ENCODE assay signal across 22 mouse cellular contexts in genomic region chr3:95731802-95732201, GRCm38 (mm10). TPM values are rescaled to one million over a fixed set of nuclear protein-coding genes. Genes with fewer than 3 reads are reported as not detected.
DNase-seq lines count a peak whose midpoint lies in the region; ATAC-seq and TF ChIP-seq lines count a peak whose summit lies in the region.
"Had no signal": no experiment of that assay in that cellular context is flagged by ENCODE, and none has a peak within 500 bp of the region (broad histone marks: within the 10 kb centered on the region; RNA-seq: fewer than 3 reads in every experiment).

No protein-coding gene starts in this region.

- WGBS in hindbrain, postnatal 0 days: 95% methylated on average over 4 of the region's 4 CpGs
- 94% methylated on average over 4 of the region's 4 CpGs for WGBS in hindbrain, embryonic 12.5 days
- WGBS in lung, adult 2 months: 83% methylated on average over 4 of the region's 4 CpGs

- no peaks in the 10 kb centered on the region for H3K36me3 ChIP-seq in hindbrain, postnatal 0 days (ENCODE audit: insufficient read depth, low read length)
- peaks cover 22% of the 10 kb centered on the region for H3K36me3 ChIP-seq in hindbrain, embryonic 12.5 days
- H3K36me3 ChIP-seq in CH12.LX (replicated peaks in 1 of 2; ENCODE audit: control insufficient read depth in 1 of 2, insufficient read depth in 1 of 2, low read length in 1 of 2): peaks cover 24 to 39% of the 10 kb centered on the region in 2 experiments
- H3K36me3 ChIP-seq: hindbrain, embryonic 15.5 days had no signal

- no peak for ATAC-seq in hindbrain, postnatal 0 days
- ATAC-seq in hindbrain, embryonic 12.5 days (ENCODE audit: low FRiP score): no peak
- ATAC-seq: forebrain, embryonic 13.5 days; intestine, embryonic 16.5 days; midbrain, embryonic 15.5 days had no signal

- TF ChIP-seq RAD21 in CH12.LX (IDR thresholded peaks at IDR 0.05; ENCODE audit: low read depth, low read length): peak; percentile 33

- no peaks in the 10 kb centered on the region for H3K4me1 ChIP-seq in hindbrain, postnatal 0 days (ENCODE audit: insufficient read depth, low read length)
- H3K4me1 ChIP-seq in hindbrain, embryonic 12.5 days: no peaks in the 10 kb centered on the region
- peaks cover 10% of the 10 kb centered on the region for H3K4me1 ChIP-seq in lung, adult 2 months (ENCODE audit: control insufficient read depth, insufficient read depth, low read length)
- peaks cover 9 to 28% of the 10 kb centered on the region in 2 experiments; a peak in 3 of 4 replicates for H3K4me1 ChIP-seq in CH12.LX (ENCODE audit: control insufficient read depth in 1 of 2, insufficient read depth in 2 of 2)
- peaks cover 2% of the 10 kb centered on the region for H3K4me1 ChIP-seq in cortical plate, adult 2 months (ENCODE audit: control insufficient read depth, insufficient read depth, low read length)
- H3K4me1 ChIP-seq: forebrain, embryonic 13.5 days; hindbrain, embryonic 15.5 days; midbrain, embryonic 15.5 days had no signal

- H3K4me3 ChIP-seq in hindbrain, postnatal 0 days (ENCODE audit: low read length): no peak overlapping the region
- H3K4me3 ChIP-seq in hindbrain, embryonic 12.5 days: no peak overlapping the region
- H3K4me3 ChIP-seq in lung, adult 2 months (replicated peaks; ENCODE audit: extremely low read depth, low read depth, low read length): no peak overlapping the region
- H3K4me3 ChIP-seq in CH12.LX (replicated peaks in 1 of 3; ENCODE audit: low read depth in 2 of 3, low read length in 2 of 3, poor library complexity in 1 of 3): no peak overlapping the region
- no peak overlapping the region for H3K4me3 ChIP-seq in cortical plate, adult 2 months (ENCODE audit: insufficient read depth, low read length)
- H3K4me3 ChIP-seq: embryonic facial prominence, embryonic 13.5 days; erythroblast, embryonic 14.5 days; forebrain, embryonic 13.5 days; hindbrain, embryonic 15.5 days; limb, embryonic 10.5 days; midbrain, embryonic 15.5 days had no signal

- peak; percentile 31 for TF ChIP-seq CTCF in hindbrain, postnatal 0 days (IDR thresholded peaks at IDR 0.05; ENCODE audit: low read depth)
- TF ChIP-seq CTCF in lung, adult 2 months (IDR thresholded peaks at IDR 0.05; ENCODE audit: insufficient read depth, low read length): 0 out of 2 replicates have a peak, but pooled peaks have one; percentile 6
- TF ChIP-seq CTCF in CH12.LX (conservative IDR thresholded peaks at IDR 0.05 in 1 of 2, IDR thresholded peaks at IDR 0.05 in 1 of 2; ENCODE audit: low read depth in 2 of 2, low read length in 2 of 2): peak in 1 of 2 experiments; percentile 48; a peak in 2 of 4 replicates
- TF ChIP-seq CTCF in cortical plate, adult 2 months (IDR thresholded peaks at IDR 0.05; ENCODE audit: extremely low read depth, insufficient read depth, low read length): 0 out of 2 replicates have a peak, but pooled peaks have one; percentile 11

- H3K9ac ChIP-seq in hindbrain, postnatal 0 days (replicated peaks; ENCODE audit: low read length): no peak overlapping the region
- H3K9ac ChIP-seq in hindbrain, embryonic 12.5 days: no peak overlapping the region
- H3K9ac ChIP-seq in CH12.LX (ENCODE audit: insufficient read depth, low read depth): no peak overlapping the region
- H3K9ac ChIP-seq: embryonic facial prominence, embryonic 13.5 days; forebrain, embryonic 13.5 days; hindbrain, embryonic 15.5 days; midbrain, embryonic 15.5 days had no signal

- no peaks in the 10 kb centered on the region for H3K9me3 ChIP-seq in hindbrain, postnatal 0 days (ENCODE audit: low read length)
- H3K9me3 ChIP-seq in hindbrain, embryonic 12.5 days (replicated peaks): no peaks in the 10 kb centered on the region
- H3K9me3 ChIP-seq in CH12.LX (replicated peaks; ENCODE audit: low read length): no peaks in the 10 kb centered on the region
- H3K9me3 ChIP-seq: embryonic facial prominence, embryonic 13.5 days; forebrain, embryonic 13.5 days; hindbrain, embryonic 15.5 days; limb, embryonic 10.5 days; midbrain, embryonic 15.5 days had no signal

- dilution Hi-C loops in CH12.LX (cut with MboI; ENCODE audit: extremely low pct_ligation_motif_present, extremely low pct_unique_long_range_greater_than_20kb, low sequenced_read_pairs): no loop called here

- no peak for TF ChIP-seq POLR2A in lung, adult 2 months (IDR thresholded peaks at IDR 0.05; ENCODE audit: borderline replicate concordance, extremely low read depth, low read depth, low read length)
- TF ChIP-seq POLR2A in CH12.LX (IDR thresholded peaks at IDR 0.05; ENCODE audit: low read depth, low read length): no peak
- no peak for TF ChIP-seq POLR2A in cortical plate, adult 2 months (IDR thresholded peaks at IDR 0.05; ENCODE audit: extremely low read depth, insufficient read depth, low read length)

- no peaks in the 10 kb centered on the region for H3K79me2 ChIP-seq in CH12.LX (replicated peaks; ENCODE audit: control insufficient read depth, extremely low read depth, insufficient read depth, poor library complexity, severe bottlenecking)

- H3K27me3 ChIP-seq in hindbrain, postnatal 0 days (ENCODE audit: insufficient read depth, low read length): no peaks in the 10 kb centered on the region
- H3K27me3 ChIP-seq in hindbrain, embryonic 12.5 days: no peaks in the 10 kb centered on the region
- no peaks in the 10 kb centered on the region for H3K27me3 ChIP-seq in CH12.LX (replicated peaks)
- H3K27me3 ChIP-seq: embryonic facial prominence, embryonic 13.5 days; forebrain, embryonic 13.5 days; hindbrain, embryonic 15.5 days; midbrain, embryonic 15.5 days had no signal

- no peak for TF ChIP-seq EP300 in CH12.LX (IDR thresholded peaks at IDR 0.05; ENCODE audit: low read length)

- no peak overlapping the region for H3K27ac ChIP-seq in hindbrain, postnatal 0 days
- no peak overlapping the region for H3K27ac ChIP-seq in hindbrain, embryonic 12.5 days
- no peak overlapping the region for H3K27ac ChIP-seq in CH12.LX (ENCODE audit: insufficient read depth, low read depth)
- H3K27ac ChIP-seq in cortical plate, adult 2 months (ENCODE audit: insufficient read depth, low read length): no peak overlapping the region
- H3K27ac ChIP-seq: embryonic facial prominence, embryonic 13.5 days; forebrain, embryonic 13.5 days; hindbrain, embryonic 15.5 days; limb, embryonic 10.5 days; macrophage; midbrain, embryonic 15.5 days had no signal

- in situ Hi-C loops in CH12.LX (cut with MboI; ENCODE audit: low pct_ligation_motif_present, low pct_unique_long_range_greater_than_20kb, low sequenced_read_pairs): no loop called here

- peak; percentile 9 for DNase-seq in hindbrain, postnatal 0 days (ENCODE audit: low spot score)
- no peak for DNase-seq in lung, adult 2 months
- DNase-seq in lung, postnatal 10 days: no peak
- no peak for DNase-seq in CH12.LX (ENCODE audit: extremely low read depth)
- no peak for DNase-seq in heart, adult 8-10 months (ENCODE audit: low spot score)
- DNase-seq: cerebellum, adult 11-12 months; cerebellum, postnatal 10 days; gastrocnemius, postnatal 10 days; heart, postnatal 4 days; kidney, postnatal 36 days; liver; thymus, postnatal 25 days had no signal

- H3K4me2 ChIP-seq in hindbrain, postnatal 0 days (ENCODE audit: low read depth, low read length): no peak overlapping the region
- no peak overlapping the region for H3K4me2 ChIP-seq in hindbrain, embryonic 12.5 days (replicated peaks)
- H3K4me2 ChIP-seq in CH12.LX (ENCODE audit: insufficient read depth, low read depth, poor library complexity, severe bottlenecking): no peak overlapping the region
- H3K4me2 ChIP-seq: embryonic facial prominence, embryonic 13.5 days; forebrain, embryonic 13.5 days; hindbrain, embryonic 15.5 days; midbrain, embryonic 15.5 days had no signal

TF ChIP-seq in CH12.LX, 34 proteins besides CTCF, POLR2A, EP300 and RAD21:
- TF ChIP-seq MAZ (IDR thresholded peaks at IDR 0.05; ENCODE audit: low read depth, low read length): no peak
- TF ChIP-seq MAFK (IDR thresholded peaks at IDR 0.05; ENCODE audit: insufficient replicate concordance, low read length): no peak
- no peak for TF ChIP-seq NRF1 (IDR thresholded peaks at IDR 0.05; ENCODE audit: low read depth, low read length)
- no peak for TF ChIP-seq NELFE (IDR thresholded peaks at IDR 0.05; ENCODE audit: low read depth, low read length)

RNA-seq across cellular contexts. Expression of gene Ecm1, which starts 7.6 kb away (rescaled TPM):
- total RNA-seq in hindbrain, postnatal 0 days (2014; rRNA removed): 11.4 and 14.3 TPM in 2 replicates
- polyA plus RNA-seq in hindbrain, postnatal 0 days (2015; fragmentation: Nextera tagmentation; extraction: Ambion mirVana): 8.9 and 11.4 TPM in 2 replicates
- polyA plus RNA-seq in hindbrain, embryonic 12.5 days (2016; fragmentation: Nextera tagmentation; extraction: Ambion mirVana): 12.6 and 13.2 TPM in 2 replicates
- 465 and 807 TPM in 2 replicates for polyA plus RNA-seq in lung, adult 2 months (2012; rRNA removed)
- total RNA-seq in CH12.LX (2012; rRNA removed) (0.42 and 1.0 TPM in 2 replicates), CH12.LX (2014; rRNA removed) (0.40 and 1.00 TPM in 2 replicates)
- polyA plus RNA-seq in CH12.LX (2012; ENCODE audit: insufficient read length, low read depth): 4.0 and 4.3 TPM in 2 replicates
- 15.6 and 15.7 TPM in 2 replicates for polyA plus RNA-seq in cortical plate, adult 2 months (2012; rRNA removed)
- total RNA-seq in heart, adult 8-10 months (2022): 10 to 100 TPM; 36.6 to 76.5 (median 42.3) TPM

RNA-seq across cellular contexts. Expression of gene Tars2, which starts 28.2 kb away (rescaled TPM):
- total RNA-seq in hindbrain, postnatal 0 days (2014; rRNA removed): 32.8 and 40.3 TPM in 2 replicates
- 39.5 and 40.9 TPM in 2 replicates for polyA plus RNA-seq in hindbrain, postnatal 0 days (2015; fragmentation: Nextera tagmentation; extraction: Ambion mirVana)
- polyA plus RNA-seq in hindbrain, embryonic 12.5 days (2016; fragmentation: Nextera tagmentation; extraction: Ambion mirVana): 39.5 and 45.9 TPM in 2 replicates
- 21.6 and 25.7 TPM in 2 replicates for polyA plus RNA-seq in lung, adult 2 months (2012; rRNA removed)
- 71.1 and 74.7 TPM in 2 replicates for total RNA-seq in CH12.LX (2012; rRNA removed)
- 59.8 and 61.5 TPM in 2 replicates for total RNA-seq in CH12.LX (2014; rRNA removed)
- polyA plus RNA-seq in CH12.LX (2012; ENCODE audit: insufficient read length, low read depth): 97.6 and 106 TPM in 2 replicates
- polyA plus RNA-seq in cortical plate, adult 2 months (2012; rRNA removed): 38.6 and 39.3 TPM in 2 replicates
- total RNA-seq in heart, adult 8-10 months (2022): 10 to 100 TPM; 48.1 to 51.8 (median 49.0) TPM

RNA-seq across cellular contexts. Expression of gene Adamtsl4, which starts 44.1 kb away (rescaled TPM):
- total RNA-seq in hindbrain, postnatal 0 days (2014; rRNA removed): 1.0 and 1.6 TPM in 2 replicates
- 1.4 and 2.1 TPM in 2 replicates for polyA plus RNA-seq in hindbrain, postnatal 0 days (2015; fragmentation: Nextera tagmentation; extraction: Ambion mirVana)
- 0.65 and 1.2 TPM in 2 replicates for polyA plus RNA-seq in hindbrain, embryonic 12.5 days (2016; fragmentation: Nextera tagmentation; extraction: Ambion mirVana)
- polyA plus RNA-seq in lung, adult 2 months (2012; rRNA removed): 51.3 and 52.3 TPM in 2 replicates
- total RNA-seq in CH12.LX (2012; rRNA removed) (0.85 and 1.1 TPM in 2 replicates), CH12.LX (2014; rRNA removed) (not detected in 2 replicates)
- 0.10 TPM in 1 of 2 replicates, not detected in the other for polyA plus RNA-seq in CH12.LX (2012; ENCODE audit: insufficient read length, low read depth)
- polyA plus RNA-seq in cortical plate, adult 2 months (2012; rRNA removed): 6.0 and 6.4 TPM in 2 replicates
- 10 to 100 TPM; 35.5 to 60.3 (median 45.4) TPM for total RNA-seq in heart, adult 8-10 months (2022)

Comparison
In these comparisons a context has a peak if more than half of its experiments do, and no peak if none do; other contexts are left out.
1. RNA of gene Ecm1, which starts 7.6 kb away (polyA plus RNA-seq): 465 to 807 TPM in lung, adult 2 months; 15.6 to 15.7 TPM in cortical plate, adult 2 months, 12.6 to 13.2 TPM in hindbrain, embryonic 12.5 days, 8.9 to 11.4 TPM in hindbrain, postnatal 0 days and 4.0 to 4.3 TPM in CH12.LX; every median in the first group is over 10 times any median in the second.